Mouse (Mus musculus) brain, adult 2 months (tissue): ENCODE data around the gene Lrr1.

Source experiments
- DNase-seq: peaks from one replicate; pipeline ENCODE4 v3.0.0; 2011; ENCODE audit warnings: low read depth, low spot score

The Lrr1 gene

GRCm38 (mm10) chr12:69197378-69198163 is 29.0 kb downstream of the Lrr1 start:
- peak; percentile 60 for DNase-seq

GRCm38 (mm10) chr12:69198164-69198535 is 29.5 kb downstream of the Lrr1 start, which contains the start of gene Dnaaf2:
TSS of gene Dnaaf2 (minus strand) at chr12:69198429.
- DNase-seq = peak; percentile 76

GRCm38 (mm10) chr12:69198985-69199384 is 30.4 kb downstream of the Lrr1 start:
- no peak for DNase-seq

- DNase-seq = no peak
Observed at GRCm38 (mm10) chr12:69204052-69204833, 35.6 kb downstream of the Lrr1 start, which contains the start of gene Gm49384. TSS of gene Gm49384 (minus strand) at chr12:69204267.

GRCm38 (mm10) chr12:69207396-69207795 is 38.8 kb downstream of the Lrr1 start:
- DNase-seq = no peak

GRCm38 (mm10) chr12:69207926-69208325 is 39.3 kb downstream of the Lrr1 start:
- DNase-seq = no peak

- no peak for DNase-seq
Observed at GRCm38 (mm10) chr12:69208520-69208919, 39.9 kb downstream of the Lrr1 start.

- no peak for DNase-seq
Observed at GRCm38 (mm10) chr12:69210056-69210979, 41.7 kb downstream of the Lrr1 start.

- peak; percentile 59 for DNase-seq
Observed at GRCm38 (mm10) chr12:69211057-69211456, 42.4 kb downstream of the Lrr1 start.

- DNase-seq = no peak
Observed at GRCm38 (mm10) chr12:69213186-69213777, 44.7 kb downstream of the Lrr1 start.

- no peak for DNase-seq
Observed at GRCm38 (mm10) chr12:69214393-69214792, 45.8 kb downstream of the Lrr1 start.

GRCm38 (mm10) chr12:69215000-69215785 is 46.6 kb downstream of the Lrr1 start:
- peak; percentile 75 for DNase-seq

GRCm38 (mm10) chr12:69216587-69216986 is 48.0 kb downstream of the Lrr1 start:
- DNase-seq = no peak

- DNase-seq = no peak
Observed at GRCm38 (mm10) chr12:69220613-69221277, 52.1 kb downstream of the Lrr1 start.

- DNase-seq = peak; percentile 78
Observed at GRCm38 (mm10) chr12:69227776-69228466, 59.3 kb downstream of the Lrr1 start, which contains the start of gene Pole2. TSS of gene Pole2 (minus strand) at chr12:69228195.
